Mouse (Mus musculus) layer of hippocampus, adult 8-10 months (tissue): ENCODE data around the gene Ola1. TPM values are rescaled to one million over a fixed set of nuclear protein-coding genes. Genes with fewer than 3 reads are reported as not detected.
A peak's percentile ranks its signal among the peaks of the same experiment; 100 is the strongest.

Source experiments
- DNase-seq, 2 experiments: peaks; one replicate each; pipeline ENCODE4 v3.0.0; 2022; ENCODE audit warnings: low spot score in 2 of 2
- total RNA-seq, 4 experiments: library from RNA; stranded (reverse); gene quantifications; 2 replicates each; pipeline ENCODE4 v1.2.4; 2022

The Ola1 gene
- total RNA-seq, 4 experiments from 2014 or later: 109 to 114 (median 110) TPM

DNA sequence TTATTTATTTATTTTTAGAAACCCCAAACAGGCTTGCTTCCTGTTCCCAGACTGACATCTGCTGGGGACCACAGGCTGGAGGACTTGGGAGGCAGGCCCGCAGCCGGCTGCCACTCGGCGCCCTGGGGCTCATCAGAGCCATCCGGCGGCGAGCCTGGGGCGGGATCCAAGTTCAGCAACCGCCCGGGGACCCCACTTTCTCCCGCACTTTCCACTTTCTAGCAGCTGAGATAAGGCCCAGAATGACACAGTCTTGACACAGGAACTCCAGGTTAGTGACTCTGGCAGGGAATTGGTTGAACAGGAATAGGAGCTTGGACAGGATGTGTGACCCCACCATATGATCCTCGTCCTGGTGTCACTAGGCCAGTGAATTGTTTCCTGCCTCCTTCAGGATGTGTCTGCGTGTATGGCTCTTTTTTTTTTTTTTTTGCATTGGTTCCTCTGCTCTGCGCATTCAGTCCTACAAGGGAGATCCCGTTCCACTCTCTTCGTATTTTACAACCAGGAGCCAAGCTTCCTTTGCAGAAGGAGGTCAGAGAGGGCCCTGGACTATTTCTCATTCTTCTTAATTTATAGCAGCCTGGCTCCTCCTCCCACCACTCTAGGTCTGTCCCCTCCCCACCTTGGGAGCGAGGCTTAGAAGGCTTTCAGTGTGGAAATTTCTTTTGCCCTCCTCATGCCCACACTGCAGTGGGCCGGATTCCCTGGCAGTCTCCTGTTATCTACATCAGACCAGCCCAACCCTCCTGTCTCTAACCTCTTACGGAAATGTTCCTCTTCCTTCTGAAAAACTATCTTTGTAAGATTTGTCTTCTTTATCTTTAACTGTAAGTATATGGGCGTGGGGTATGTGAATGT is 152.2 kb downstream of the Ola1 start:
- no peak for DNase-seq

- no peak for DNase-seq
Observed at GRCm38 (mm10) chr2:73063911-73064619, 154.7 kb downstream of the Ola1 start.

DNA sequence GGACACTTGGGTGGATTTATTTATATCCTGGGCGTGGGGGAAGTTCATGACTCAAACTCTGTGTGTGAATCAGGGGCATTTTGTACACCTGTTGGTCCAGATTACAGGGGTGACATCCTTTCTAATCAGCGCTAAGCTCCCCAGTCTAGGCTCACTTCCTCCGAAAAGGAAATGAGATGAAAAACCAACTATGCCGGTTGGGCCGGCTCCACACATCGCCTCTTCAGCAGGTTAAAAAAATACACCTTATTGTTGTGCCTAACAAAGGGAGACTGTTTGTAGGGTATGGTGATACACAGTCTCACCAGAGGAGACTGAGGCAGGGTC is 158.5 kb downstream of the Ola1 start:
- no peak for DNase-seq

DNA sequence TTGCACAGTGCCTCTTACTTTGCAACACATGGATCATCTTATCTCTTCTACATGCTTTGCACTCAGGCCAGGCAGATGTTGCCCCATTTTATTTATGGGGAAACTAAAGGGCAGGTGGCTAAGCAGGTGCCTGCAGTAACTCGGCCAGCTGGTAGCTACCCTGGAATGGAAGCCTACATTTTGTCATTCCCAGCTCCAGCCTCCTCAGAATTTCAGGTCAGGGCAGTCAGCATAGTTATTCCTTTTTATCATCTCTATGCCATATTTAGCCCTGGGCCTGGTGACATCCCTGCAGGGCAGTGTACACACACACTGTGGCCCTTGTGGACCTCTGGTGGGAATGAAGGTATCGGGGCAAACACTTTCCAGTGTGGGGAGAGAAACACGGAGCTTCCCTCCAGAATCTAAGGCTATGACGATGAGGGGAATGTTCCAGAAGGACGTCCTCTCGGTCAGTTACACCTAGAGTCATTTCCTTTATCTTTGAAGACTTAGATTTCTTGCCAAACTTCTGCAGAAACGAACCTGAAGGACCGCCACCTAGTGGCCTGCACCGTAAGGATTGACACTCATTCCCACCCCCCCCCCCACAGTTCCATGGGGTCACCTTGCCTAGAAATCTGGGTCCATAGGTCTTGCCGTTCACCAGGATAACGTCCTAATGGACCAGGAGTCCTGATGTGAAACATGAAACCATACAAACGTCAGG is 159.0 kb downstream of the Ola1 start:
- no peak for DNase-seq

GRCm38 (mm10) chr2:73058344-73058743 is 160.4 kb downstream of the Ola1 start:
- DNase-seq: no peak

- DNase-seq: no peak
Observed at GRCm38 (mm10) chr2:73057589-73057988, 161.1 kb downstream of the Ola1 start.

GRCm38 (mm10) chr2:73056090-73056956 is 162.4 kb downstream of the Ola1 start:
- no peak for DNase-seq

DNA sequence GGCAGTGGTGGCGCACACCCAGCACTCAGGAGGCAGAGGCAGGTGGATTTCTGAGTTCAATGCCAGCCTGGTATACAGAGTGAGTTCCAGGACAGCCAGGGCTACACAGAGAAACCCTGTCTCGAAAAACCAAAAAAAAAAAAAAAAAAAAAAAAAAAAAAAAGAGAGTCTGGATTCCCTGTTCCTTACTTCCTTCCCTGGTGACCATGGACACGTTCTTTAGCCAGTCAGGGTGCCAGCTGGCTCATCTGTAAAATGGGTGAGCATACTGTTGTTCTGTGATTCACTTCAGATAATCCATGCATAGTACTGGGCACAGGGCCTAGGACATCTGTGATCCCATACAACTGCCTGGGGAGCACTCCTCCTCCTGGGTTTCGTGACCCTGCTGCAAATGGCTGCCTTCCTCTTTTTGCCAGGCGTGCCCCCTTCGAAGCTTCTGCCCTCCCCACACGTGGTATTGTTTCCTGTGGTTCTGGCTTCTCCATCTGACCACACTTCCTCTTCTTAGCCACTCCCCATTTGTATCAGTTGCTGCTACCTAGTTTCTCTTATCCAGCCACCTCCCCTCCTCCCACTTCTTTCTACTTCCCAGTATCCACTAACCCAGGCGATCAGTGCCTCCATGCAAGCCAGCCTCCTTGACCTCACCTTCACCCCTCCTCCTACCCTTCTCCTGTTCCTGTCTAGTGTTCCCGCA is 164.8 kb downstream of the Ola1 start:
- DNase-seq: no peak

DNA sequence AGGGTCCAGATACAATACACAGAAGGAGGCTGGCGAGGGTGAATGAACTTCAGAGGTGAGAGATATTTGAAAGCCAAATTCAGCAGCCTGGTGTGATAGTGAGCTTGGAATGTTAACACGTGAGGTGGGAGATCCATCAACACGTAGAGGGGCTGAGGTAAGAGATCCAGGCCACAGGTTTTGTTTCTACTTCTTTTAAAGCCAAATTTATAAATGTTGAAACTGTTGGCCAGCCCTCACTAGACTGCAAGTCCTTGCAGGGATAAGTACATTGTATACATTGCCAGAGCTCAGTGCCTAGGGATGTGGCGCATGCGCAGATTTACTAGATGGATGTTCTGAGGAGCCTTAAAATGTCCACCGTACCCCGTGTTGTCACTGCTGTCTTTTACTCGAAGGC is 168.3 kb downstream of the Ola1 start:
- no peak for DNase-seq

- DNase-seq: no peak
Observed at GRCm38 (mm10) chr2:73049977-73050376, 168.7 kb downstream of the Ola1 start.

DNA sequence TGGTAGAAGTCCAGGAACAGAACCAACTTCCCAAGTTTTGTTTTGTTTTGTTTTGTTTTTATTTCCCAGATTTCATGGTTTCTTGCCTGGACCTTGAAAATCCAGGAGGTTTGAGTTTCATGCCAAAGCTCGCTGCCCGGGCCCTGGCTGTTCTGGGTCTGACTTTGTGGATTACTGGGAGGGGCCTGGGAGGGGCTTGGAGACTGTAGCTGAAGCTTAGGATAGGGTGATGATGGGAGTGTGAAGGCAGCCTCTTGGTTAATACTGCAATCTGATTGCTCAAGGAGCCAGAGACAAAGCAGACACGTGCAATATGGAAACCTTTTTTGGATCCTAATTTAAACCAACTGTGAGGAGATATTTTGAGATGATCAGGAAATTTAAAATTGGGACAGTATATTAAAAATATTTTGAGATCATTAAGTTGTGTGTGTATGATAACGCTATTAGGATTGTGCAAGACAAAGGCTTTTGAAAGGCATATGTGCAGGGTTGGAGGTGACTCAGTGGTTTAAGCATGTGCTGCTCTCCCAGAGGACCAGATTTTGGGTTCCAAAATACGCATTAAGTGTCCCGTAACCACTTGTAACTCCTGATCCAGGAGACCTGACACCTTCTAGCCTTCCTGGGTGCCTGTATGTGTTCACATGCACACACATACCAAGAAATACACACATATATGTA is 169.6 kb downstream of the Ola1 start:
- DNase-seq: no peak

- peak in 1 of 2 experiments; percentile 17 for DNase-seq
Observed at GRCm38 (mm10) chr2:73047061-73047741, 171.5 kb downstream of the Ola1 start.

DNA sequence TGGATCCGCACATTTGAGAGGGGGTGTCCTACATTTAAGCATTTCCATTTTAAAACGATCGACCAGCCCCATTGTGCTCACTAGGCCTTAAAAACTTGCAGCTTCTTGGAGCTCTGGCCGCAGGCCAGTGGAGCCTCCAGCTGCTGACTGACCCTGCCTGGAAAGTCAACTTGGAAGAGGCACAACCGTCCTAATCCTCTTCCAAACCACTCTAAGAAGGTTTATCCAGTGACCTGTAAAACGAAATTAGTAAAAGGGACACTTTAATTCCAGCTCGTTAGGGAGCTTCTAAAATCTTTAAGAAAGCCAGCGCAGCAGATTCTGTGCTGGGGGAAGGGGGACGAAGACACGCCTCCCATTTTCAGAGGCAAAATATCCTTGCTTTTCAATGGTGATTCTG is 172.1 kb downstream of the Ola1 start:
- DNase-seq: no peak

- no peak for DNase-seq
Observed at GRCm38 (mm10) chr2:73045505-73045904, 173.2 kb downstream of the Ola1 start.

Other genes with a start within 250 kb of the Ola1 start
- 10 to 100 TPM; 58.5 to 74.7 (median 68.0) TPM for gene Sp3, start 238.5 kb downstream of the Ola1 start, total RNA-seq
- gene Gm11084, start 232.2 kb downstream of the Ola1 start, total RNA-seq: not detected
- 1 to 10 TPM; 3.1 to 3.4 (median 3.1) TPM for gene Sp9, start 53.0 kb upstream of the Ola1 start, total RNA-seq
- 10 to 100 TPM; 23.6 to 30.7 (median 26.9) TPM for gene Scrn3, start 93.7 kb upstream of the Ola1 start, total RNA-seq
- 10 to 100 TPM; 26.6 to 32.4 (median 30.2) TPM for gene Cir1, start 93.8 kb upstream of the Ola1 start, total RNA-seq
- gene Gpr155, start 167.6 kb upstream of the Ola1 start, total RNA-seq: 10 to 100 TPM; 54.1 to 70.5 (median 58.2) TPM